Mouse (Mus musculus) spleen, embryonic (tissue): Measurements from ENCODE around the gene Mpv17l.
"Not testable (repeated sequence)": the region's sequence is repeated elsewhere in the genome, so short reads cannot be mapped to it uniquely, and the experiment has no call there.

Experiments
- CTCF ChIA-PET: fragments of 350-600 bp; sonication (Branson Sonifier 250); formaldehyde crosslinking; loops from one replicate; lab custom pipeline; 2022; lab: Charles Lee

The Mpv17l gene

GRCm38 (mm10) chr16:13927456-13928075 is 24.6 kb downstream of the Mpv17l start:
- CTCF ChIA-PET, result no interaction called here

GRCm38 (mm10) chr16:13940139-13940846 is 37.3 kb downstream of the Mpv17l start:
- CTCF ChIA-PET, result interaction anchor here (0.5 kb wide), 1 partner anchor 17 kb away, joined by 5 read pairs; no protein-coding TSS in a partner anchor

- CTCF ChIA-PET, result interaction anchor here (0.5 kb wide), 1 partner anchor 17 kb away, joined by 5 read pairs; no protein-coding TSS in a partner anchor
Observed at GRCm38 (mm10) chr16:13940847-13941395, 38.0 kb downstream of the Mpv17l start.

GRCm38 (mm10) chr16:13944178-13944577 is 41.2 kb downstream of the Mpv17l start:
- CTCF ChIA-PET, result no interaction called here

GRCm38 (mm10) chr16:13944752-13945151 is 41.8 kb downstream of the Mpv17l start:
- CTCF ChIA-PET, result no interaction called here

GRCm38 (mm10) chr16:13945153-13945552 is 42.2 kb downstream of the Mpv17l start:
- CTCF ChIA-PET, result no interaction called here

GRCm38 (mm10) chr16:13946306-13946705 is 43.3 kb downstream of the Mpv17l start:
- CTCF ChIA-PET, result no interaction called here

- CTCF ChIA-PET, result no interaction called here
Observed at GRCm38 (mm10) chr16:13951245-13951644, 48.3 kb downstream of the Mpv17l start.

- CTCF ChIA-PET, result no interaction called here
Observed at GRCm38 (mm10) chr16:13962053-13962452, 59.1 kb downstream of the Mpv17l start.

GRCm38 (mm10) chr16:13969096-13969495 is 66.1 kb downstream of the Mpv17l start:
- CTCF ChIA-PET, result no interaction called here

GRCm38 (mm10) chr16:13972051-13972450 is 69.1 kb downstream of the Mpv17l start:
- CTCF ChIA-PET, result no interaction called here

- CTCF ChIA-PET, result not testable (repeated sequence)
Observed at GRCm38 (mm10) chr16:13976358-13976896, 73.5 kb downstream of the Mpv17l start.

GRCm38 (mm10) chr16:13977026-13977425 is 74.1 kb downstream of the Mpv17l start:
- CTCF ChIA-PET, result not testable (repeated sequence)

- CTCF ChIA-PET, result not testable (repeated sequence)
Observed at GRCm38 (mm10) chr16:13981726-13982125, 78.8 kb downstream of the Mpv17l start.

- CTCF ChIA-PET, result no interaction called here
Observed at GRCm38 (mm10) chr16:13983161-13983560, 80.2 kb downstream of the Mpv17l start.

GRCm38 (mm10) chr16:13986197-13986573 is 83.2 kb downstream of the Mpv17l start:
- CTCF ChIA-PET, result no interaction called here

- CTCF ChIA-PET, result no interaction called here
Observed at GRCm38 (mm10) chr16:13986574-13987478, 83.9 kb downstream of the Mpv17l start, which contains the start of the genes 2900011O08Rik and Ifitm7. Gene 2900011O08Rik (plus strand): TSS chr16:13986604. Gene Ifitm7 (minus strand): TSS chr16:13986888.

- CTCF ChIA-PET, result no interaction called here
Observed at GRCm38 (mm10) chr16:13992518-13993248, 89.7 kb downstream of the Mpv17l start.

- CTCF ChIA-PET, result no interaction called here
Observed at GRCm38 (mm10) chr16:13994076-13994475, 91.1 kb downstream of the Mpv17l start.

- CTCF ChIA-PET, result no interaction called here
Observed at GRCm38 (mm10) chr16:13994502-13994901, 91.5 kb downstream of the Mpv17l start.
